Mouse (Mus musculus): ENCODE data around the gene 1700061G19Rik.

DNA sequence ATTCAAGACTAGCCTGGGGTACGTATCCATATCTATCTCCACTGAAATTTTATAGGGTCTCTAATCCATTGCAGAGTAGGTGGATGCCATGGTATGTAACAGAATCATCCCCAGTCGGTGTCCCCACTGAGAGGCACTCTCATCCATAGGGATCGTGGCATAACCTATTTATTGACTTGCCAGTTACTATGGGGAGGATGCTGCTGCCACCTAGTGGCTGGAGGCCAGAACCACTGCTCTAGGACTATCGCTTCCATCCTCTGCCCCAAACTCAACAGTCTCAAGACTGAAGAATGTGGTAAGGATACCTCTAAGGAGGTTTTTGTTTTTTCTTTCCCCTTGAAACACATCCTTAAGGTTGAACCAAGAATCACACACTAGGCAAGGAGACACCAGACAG is 17.1 kb upstream of the 1700061G19Rik start:
- TF ChIP-seq POLR2A (IDR thresholded peaks at IDR 0.05; ENCODE audit: insufficient read depth, low read depth, low read length) (no peak), CTCF (IDR thresholded peaks at IDR 0.05; ENCODE audit: insufficient read depth, low read depth, low read length) (no peak)

Data from olfactory bulb, adult 2 months (tissue).